Mouse (Mus musculus) mouse trophoblast stem cell (cell line): ENCODE data around the gene Trim30b.
"Not testable (repeated sequence)": the region's sequence is repeated elsewhere in the genome, so short reads cannot be mapped to it uniquely, and the experiment has no call there.

Experiments
- in situ Hi-C, 2 experiments: fragments of 300-500 bp; cut with MseI, MboI; formaldehyde crosslinking; loops; 2 replicates in 1 of 2; 3 replicates in 1 of 2; pipeline ENCODE4 v1.15.1; 2025

The Trim30b gene

DNA sequence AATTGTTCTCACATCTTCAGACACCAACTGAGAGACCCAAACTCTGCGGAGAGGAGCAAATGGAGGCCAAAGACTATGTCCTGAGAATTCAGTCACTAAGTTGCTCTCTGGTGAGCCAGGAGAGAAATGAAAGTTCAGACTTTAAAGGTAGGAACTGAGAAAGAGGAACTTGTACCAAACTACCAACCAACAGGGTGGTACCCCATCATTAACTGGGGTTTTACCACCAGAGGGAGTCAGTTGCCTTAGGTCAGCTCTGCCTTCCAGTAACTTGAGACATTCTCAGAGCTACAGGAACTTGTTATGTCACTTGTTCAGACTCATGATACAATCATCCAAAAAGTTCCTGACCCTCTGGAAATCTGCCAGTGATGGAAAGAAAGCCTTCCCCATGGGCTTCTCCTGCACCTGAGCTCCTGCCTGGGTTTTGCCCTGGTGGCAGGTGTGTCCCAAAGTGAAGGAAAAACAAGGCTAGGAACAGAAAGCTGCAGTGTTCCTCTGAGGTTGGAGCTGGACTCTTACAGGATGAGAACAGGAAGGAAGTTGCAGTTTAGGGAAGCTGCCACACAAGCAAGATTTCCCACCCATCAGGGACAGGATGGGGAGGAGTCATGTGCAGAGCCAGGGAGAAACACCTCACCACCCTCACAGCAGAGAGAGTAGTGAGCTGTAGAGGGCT lies at the start of gene Trim30b:
TSS of gene Trim30b (minus strand) at position 149 of the 679 bp plus-strand sequence.
- in situ Hi-C loops, result no loop called here

DNA sequence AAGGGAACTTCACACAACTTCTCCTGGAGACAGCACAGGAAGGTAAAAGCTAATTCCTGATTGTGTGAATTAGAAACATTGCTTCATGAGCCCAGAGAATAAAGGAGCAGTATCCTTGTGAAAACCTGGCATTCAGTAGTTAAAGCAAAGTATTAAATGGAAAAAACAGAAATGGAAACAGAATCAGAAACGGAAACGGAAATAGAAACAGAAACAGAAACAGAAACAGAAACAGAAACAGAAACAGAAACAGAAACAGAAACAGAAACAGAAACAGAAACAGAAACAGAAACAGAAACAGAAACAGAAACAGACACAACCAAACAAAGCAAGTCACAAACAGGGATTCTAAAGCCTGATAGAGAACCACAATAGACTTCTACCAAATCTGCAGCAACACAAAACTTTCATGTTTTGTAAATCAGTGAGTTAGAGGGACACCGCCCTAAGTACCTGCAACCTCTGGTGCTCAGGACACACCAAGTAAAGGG lies 34.8 kb upstream of the Trim30b start:
- in situ Hi-C loops, result no loop called here

DNA sequence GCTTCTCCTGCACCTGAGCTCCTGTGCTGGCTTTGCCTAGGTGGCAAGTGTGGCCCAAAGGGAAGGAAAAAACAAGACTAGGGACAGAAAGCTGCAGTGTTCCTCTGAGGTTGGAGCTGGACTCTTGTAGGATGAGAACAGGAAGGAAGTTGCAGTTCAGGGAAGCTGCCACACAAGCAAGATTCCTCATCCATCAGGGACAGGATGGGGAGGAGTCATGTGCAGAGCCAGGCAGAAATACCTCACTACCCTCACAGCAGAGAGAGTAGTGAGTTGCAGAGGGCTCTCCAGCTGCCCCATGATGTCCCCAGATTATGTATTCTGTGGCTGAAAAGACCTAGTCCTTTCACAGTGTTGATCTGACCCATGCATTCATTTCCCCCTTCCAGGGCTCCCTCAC lies 31.5 kb upstream of the Trim30b start:
- in situ Hi-C loops, result no loop called here

DNA sequence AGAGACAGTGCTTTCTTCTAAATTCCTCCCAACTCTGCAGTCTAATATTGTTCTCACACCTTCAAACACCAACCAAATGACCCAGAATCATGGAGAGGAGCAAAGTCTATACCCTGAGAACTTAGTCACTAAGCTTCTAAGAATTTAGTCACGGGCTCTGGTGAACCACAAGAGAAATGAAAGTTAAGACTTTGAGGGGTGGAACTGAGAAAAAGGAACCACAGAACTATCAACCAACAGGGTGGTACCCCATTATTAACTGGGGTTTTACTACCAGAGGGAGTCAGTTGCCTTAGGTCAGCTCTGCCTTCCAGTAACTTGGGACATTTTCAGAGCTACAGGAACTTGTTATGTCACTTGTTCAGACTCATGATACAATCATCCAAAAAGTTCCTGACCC lies 31.0 kb upstream of the Trim30b start, which contains the start of gene Trim30c:
TSS of gene Trim30c (minus strand) at position 140 of the 400 bp plus-strand sequence.
- in situ Hi-C loops, result no loop called here

DNA sequence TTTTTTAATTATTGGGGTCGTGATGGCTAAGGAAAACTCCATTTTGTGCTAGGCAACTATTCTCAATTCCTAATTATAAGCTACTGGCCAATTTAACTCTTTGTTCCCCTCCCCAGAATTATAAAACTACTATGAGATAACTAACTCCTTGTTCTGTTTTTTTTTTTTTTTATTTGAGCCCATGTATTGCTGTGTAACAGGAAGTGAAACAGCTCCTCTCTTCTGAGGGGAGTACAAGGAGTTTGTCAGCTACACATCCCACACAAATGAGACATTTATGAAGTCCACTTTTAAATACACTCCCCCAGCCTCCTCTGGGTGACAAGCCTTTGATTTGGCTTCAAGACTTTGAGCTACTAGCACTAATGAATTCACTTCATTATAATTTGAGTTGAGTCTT lies 28.8 kb upstream of the Trim30b start:
- in situ Hi-C loops, result no loop called here

DNA sequence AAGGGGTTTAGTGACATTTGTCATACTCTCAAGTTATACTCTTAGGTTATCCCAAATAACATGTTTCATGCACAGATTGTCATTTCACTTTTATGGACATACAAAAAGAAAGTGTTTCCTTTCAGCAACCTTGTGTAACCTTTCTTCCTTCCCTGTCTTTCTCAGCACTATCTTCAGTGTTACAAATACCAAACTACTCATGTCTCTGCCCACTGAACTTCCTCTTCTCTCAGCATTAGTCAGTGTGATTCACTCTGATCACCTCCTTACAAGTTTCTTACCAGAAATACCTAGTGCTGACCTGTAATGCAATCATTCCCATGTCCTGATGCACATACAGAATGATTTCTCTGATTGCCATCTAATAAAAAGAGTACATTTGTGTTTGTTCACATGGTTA lies 3.3 kb downstream of the Trim30b start:
- in situ Hi-C loops, result no loop called here

DNA sequence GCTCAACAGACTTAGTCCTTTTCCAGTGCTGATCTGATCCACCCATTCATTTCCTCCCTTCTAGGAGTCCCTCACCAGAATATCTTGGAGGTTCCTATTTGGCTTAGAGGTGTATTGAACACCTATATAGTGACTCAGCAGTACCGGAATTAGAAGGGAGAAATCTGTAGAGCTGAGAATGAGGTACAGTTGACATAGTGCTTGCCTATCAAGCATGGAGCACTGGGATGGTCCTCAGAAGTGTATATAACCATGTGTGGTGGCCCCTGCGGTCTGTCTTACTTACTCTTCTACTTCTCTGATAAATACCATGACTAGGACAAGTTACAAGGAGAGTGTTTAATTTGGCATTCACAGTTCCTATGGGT lies 16.1 kb downstream of the Trim30b start:
- in situ Hi-C loops, result no loop called here

DNA sequence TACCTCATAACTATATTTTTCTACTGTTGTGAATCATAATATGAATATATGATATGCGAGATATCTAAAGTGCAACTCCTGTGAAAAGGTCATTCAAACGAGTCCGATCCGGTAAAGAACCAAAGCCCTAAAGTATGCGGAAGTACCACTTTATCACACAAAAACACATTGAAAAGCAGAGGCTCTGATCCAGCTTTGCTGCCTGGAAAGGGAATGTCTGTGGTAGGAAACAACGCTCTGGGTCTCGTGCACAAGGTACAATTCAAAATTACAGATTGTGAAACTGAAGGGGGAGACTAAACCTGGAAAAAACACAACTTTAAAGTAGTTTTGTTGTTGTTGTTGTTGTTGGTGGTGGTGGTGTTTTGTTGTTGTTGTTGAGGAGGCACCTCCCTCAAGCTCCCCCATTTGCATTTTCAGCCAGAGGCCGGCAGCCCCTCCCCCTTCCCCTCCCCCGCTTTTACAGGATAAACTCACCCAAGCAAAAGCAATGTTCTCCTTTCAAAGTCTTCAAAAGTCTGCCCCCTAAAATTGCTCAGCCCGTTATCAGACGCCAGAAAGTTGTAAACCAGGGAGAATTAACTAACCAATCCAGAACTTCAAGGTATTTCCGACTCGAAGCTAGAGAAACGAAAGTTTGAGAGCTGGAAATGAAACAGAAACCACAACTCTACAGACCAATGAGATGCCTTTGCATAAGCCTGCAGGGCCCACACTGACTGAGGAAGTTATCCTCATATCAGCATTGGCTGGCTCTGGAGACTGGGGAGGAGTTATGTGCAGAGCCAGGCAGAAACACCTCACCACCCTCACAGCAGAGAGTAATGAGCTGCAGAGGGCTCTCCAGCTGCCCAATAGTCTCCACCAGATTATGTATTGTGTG lies 16.7 kb downstream of the Trim30b start, which contains the start of gene Trim12c:
TSS of gene Trim12c (minus strand) at position 646 of the 883 bp plus-strand sequence.
- in situ Hi-C loops, result no loop called here

DNA sequence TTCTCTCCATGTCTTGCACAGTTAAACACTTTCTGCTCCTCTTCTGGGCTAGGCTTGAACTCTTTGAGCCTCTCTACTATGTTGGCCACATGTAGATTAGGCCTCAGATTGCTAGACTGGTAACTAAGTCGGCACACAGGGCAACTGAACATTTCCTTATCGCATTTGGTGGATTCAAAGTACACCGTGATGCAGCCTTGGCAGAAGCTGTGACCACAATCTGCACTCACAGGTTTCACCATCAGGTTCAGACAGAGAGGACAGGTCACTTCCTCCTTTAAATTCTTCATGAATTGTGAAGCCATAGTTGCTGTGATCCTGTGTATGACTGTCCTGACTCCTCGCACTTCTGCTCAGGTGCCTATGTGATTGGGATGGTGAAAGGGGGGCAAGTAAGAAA lies 21.6 kb downstream of the Trim30b start:
- in situ Hi-C loops, result not testable (repeated sequence)

DNA sequence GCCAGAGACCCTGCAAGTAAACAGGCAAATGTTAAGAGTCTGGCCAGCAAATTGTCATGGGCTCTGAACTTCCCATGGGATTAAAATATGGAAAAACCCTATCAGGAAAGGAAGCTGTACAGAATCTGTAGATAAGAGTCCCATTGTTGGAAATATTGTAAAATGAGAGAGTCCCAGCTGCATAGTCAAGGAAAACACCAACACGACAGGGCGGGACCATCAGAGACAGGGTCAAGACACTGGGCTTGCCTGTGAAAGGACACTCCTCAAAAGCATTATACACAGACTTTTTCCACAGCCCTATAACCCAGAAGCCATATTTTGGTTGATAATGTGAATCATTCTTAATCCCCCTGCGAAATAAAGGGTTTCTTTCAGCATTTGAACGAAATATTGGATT lies 28.9 kb downstream of the Trim30b start:
- in situ Hi-C loops, result not testable (repeated sequence)

DNA sequence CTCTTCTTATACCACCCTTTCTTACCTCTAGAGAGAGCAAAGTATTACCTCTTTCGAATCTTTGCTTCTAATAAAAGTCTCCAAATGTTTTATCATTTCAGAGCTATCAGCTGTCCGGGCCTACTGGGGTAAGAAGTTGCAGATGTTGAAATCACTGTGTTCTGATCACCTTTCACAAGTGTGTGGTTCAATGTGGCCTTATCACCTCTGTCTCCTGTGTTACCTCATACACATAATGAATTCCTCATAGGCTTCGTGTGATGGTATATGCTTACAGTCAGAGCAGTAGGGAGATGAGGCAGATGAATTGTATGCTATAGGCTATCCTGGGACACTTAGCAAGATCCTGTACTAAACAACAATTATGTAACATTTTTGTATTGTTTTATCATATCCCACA lies 34.1 kb downstream of the Trim30b start:
- in situ Hi-C loops, result not testable (repeated sequence)

DNA sequence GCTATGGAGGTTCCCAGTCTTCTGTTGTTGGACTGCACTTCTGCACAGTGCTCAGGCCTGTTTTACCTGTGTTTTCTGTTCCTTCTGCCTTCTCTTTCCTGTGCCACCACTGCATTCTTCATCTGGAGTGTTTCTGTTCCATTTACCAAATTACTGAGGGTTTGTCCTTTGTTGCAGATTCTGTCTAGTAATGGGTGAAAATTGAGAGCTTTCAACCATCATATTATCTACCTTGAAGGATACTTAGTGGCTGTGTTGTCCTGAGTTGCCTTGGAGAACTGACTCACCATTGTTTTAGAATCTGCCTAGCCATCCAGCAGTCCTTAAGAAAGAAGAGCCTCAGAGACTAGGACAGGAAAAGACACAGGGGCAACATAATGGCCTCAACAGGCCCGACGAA lies 40.5 kb downstream of the Trim30b start, which contains the start of gene Trim34b:
TSS of gene Trim34b (plus strand) at position 301 of the 400 bp plus-strand sequence.
- in situ Hi-C loops, result not testable (repeated sequence)

DNA sequence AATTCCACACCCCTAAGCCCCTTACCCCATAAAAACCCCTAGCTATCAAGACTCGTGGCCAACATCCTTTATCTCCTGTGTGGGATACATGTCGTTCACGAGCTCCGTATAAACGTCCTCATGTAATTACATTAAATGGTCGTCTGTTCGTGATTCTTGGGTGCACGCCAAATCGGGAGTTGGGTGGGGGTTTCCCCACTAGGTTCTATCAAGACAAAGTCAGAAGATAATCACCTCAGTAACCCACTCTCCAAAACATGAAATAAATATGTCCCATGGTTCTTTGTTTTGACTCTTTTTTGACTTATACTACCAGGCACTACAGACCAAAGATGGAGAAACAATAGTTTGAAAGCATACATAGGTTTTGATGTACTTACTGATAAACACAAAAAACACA lies 47.7 kb downstream of the Trim30b start:
- in situ Hi-C loops, result no loop called here

DNA sequence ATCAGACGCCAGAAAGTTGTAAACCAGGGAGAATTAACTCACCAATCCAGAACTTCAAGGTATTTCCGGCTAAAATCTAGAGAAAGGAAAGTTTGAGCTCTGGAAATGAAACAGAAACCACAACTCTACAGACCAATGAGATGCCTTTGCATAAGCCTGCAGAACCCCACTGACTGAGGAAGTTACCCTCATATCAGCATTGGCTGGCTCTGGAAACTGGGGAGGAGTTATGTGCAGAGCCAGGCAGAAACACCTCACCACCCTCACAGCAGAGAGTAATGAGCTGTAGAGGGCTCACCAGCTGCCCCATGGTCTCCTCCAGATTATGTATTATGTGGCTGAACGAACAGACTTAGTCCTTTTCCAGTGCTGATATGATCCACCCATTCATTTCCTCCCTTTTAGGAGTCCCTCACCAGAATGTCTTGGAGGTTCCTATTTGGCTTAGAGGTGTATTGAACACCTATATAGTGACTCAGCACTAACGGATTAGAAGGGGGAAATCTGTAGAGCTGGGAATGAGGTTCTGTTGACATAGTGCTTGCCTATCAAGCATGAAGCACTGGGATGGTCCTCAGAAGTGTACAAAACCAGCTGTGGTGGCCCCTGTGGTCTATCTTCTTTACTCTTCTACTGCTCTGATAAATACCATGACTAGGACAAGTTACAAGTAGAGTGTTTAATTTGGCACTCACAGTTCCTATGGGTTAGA lies 54.2 kb downstream of the Trim30b start, which contains the start of gene Trim12a:
TSS of gene Trim12a (minus strand) at position 98 of the 712 bp plus-strand sequence.
- in situ Hi-C loops, result not testable (repeated sequence)

DNA sequence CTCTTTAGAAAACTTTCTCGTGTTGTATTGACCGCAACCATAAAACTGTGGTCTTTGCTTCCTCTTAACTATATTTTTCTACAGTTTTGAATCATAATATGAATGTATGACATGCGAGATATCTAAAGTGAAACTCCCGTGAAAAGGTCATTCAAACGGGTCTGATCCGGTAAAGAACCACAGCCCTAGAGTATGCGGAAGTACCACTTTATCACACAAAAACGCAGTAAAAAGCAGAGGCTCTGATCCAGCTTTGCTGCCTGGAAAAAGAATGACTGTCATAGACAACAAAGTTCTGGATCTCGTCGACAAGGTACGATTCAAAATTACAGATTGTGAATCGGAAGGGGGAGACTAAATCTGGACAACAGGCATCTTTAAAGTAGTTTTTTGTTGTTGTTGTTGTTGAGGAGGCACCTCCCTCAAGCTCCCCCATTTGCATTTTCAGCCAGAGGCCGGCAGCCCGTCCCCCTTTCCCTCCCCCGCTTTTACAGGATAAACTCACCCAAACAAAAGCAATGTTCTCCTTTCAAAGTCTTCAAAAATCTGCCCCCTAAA lies 54.8 kb downstream of the Trim30b start:
- in situ Hi-C loops, result no loop called here
